Mouse (Mus musculus): ENCODE results near the gene Irx5. TPM values are rescaled to one million over a fixed set of nuclear protein-coding genes. Genes with fewer than 3 reads are reported as not detected.

The Irx5 gene
- polyA plus RNA-seq, 1 experiment from 2014 or later = 16.0 TPM

DNA sequence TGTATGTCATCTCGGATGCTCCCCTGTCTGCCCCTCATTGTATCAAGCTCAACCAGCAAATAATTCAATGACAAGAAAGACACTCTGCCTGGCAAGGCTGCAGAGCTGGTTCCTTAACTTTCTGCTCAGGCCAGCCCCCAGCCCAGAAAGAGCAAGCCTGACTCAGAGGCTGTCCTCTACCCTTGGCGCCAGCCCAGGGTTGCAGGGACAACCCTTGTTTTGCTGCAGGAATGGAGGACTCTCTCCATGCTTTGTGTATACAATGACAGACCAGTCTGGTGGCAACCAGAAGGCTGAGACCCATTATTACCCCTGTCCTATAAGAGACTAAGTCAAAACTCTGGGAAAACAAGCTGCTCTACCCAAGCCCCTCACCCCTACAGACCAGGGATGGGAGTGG lies 46.8 kb downstream of the Irx5 start:
- Histone ChIP-seq H3K27ac (replicated peaks) (no peak overlapping the region), H3K9ac (no peak overlapping the region), H3K36me3 (no peaks in the 10 kb centered on the region), H3K27me3 (no peaks in the 10 kb centered on the region), H3K4me3 (no peak overlapping the region), H3K4me2 (no peak overlapping the region), H3K4me1 (replicated peaks) (0 out of 2 replicates have a peak, but pooled peaks cover 3% of the 10 kb centered on the region), H3K9me3 (no peaks in the 10 kb centered on the region)
- 67% methylated on average over 2 of the region's 2 CpGs for WGBS
- no peak for ATAC-seq (ENCODE audit: low FRiP score, low read depth)

DNA sequence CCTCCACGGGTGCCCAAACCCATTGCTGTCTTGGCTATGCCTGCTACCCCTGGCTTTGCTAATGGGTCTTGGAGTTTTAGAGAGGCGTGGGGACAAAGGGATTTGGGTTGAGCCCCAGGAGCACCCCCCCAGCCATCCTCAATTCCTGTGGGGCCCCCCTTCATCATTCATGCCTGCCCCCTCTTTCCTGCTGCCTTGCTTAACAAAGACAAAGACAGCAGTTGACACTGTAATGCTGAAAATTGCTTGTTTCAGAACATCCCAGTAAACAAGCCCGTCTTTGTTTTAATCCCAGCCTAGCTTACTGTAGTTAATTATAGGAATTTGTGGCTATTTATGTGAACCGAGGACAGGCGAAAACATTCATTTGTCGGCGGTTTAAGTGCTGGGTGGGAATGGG lies 50.7 kb downstream of the Irx5 start:
- Histone ChIP-seq H3K36me3 (no peaks in the 10 kb centered on the region), H3K9ac (no peak overlapping the region), H3K27ac (replicated peaks) (no peak overlapping the region), H3K9me3 (no peaks in the 10 kb centered on the region), H3K27me3 (no peaks in the 10 kb centered on the region), H3K4me1 (replicated peaks) (0 out of 2 replicates have a peak, but pooled peaks cover 3% of the 10 kb centered on the region), H3K4me2 (no peak overlapping the region), H3K4me3 (no peak overlapping the region)
- 55% methylated on average over 7 of the region's 7 CpGs for WGBS
- ATAC-seq (ENCODE audit: low FRiP score, low read depth) = no peak

DNA sequence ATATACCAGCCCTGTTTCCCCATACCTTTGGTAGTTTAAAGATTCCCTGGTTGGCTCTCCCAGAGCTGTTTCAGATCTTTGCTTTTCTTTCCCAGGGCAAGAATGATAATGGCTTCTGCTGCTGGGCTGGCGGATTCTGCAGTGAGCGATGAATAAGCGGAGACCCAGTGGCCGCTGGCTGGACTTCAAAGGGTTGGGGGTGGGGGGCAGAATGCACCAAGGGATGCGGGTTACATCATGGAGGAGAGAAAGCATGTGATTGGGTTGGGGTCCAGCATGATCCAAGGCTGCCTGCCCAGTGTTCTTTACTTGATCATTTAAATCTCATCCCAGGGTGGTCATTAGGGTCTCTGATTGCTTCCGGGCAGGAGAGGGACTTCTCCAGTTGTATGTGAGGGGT lies 56.2 kb downstream of the Irx5 start:
- 57% methylated on average over 6 of the region's 6 CpGs for WGBS
- Histone ChIP-seq H3K9ac (no peak overlapping the region), H3K4me2 (no peak overlapping the region), H3K36me3 (no peaks in the 10 kb centered on the region), H3K4me3 (no peak overlapping the region), H3K9me3 (no peaks in the 10 kb centered on the region), H3K27ac (replicated peaks) (no peak overlapping the region), H3K27me3 (no peaks in the 10 kb centered on the region), H3K4me1 (replicated peaks) (no peaks in the 10 kb centered on the region)
- no peak for ATAC-seq (ENCODE audit: low FRiP score, low read depth)

DNA sequence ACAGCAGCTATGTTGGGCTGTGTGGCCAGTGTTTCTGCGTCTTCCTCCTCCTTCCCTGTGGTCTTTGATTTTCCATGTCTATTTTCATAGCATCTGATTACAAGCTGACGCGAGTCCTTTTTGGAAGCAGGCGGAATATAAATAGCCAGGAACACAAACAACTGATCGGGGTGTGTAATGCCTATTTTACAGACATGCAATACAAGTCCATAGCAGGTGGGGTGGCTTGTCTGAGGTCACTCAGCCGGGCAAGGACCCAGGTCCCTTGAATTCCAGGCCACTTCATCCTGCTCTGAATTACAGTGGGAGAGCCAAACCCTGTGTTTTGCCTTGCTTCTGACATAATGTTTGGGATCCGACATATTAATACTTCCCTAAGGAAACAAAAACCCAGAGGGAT lies 63.2 kb downstream of the Irx5 start:
- H3K27me3 ChIP-seq = no peaks in the 10 kb centered on the region
- no peak for ATAC-seq (ENCODE audit: low FRiP score, low read depth)
- no peaks in the 10 kb centered on the region for H3K36me3 ChIP-seq
- H3K4me3 ChIP-seq = no peak overlapping the region
- H3K9me3 ChIP-seq = no peaks in the 10 kb centered on the region
- H3K9ac ChIP-seq = no peak overlapping the region
- 70% methylated on average over 7 of the region's 7 CpGs for WGBS
- no peaks in the 10 kb centered on the region for H3K4me1 ChIP-seq (replicated peaks)
- no peak overlapping the region for H3K4me2 ChIP-seq
- no peak overlapping the region for H3K27ac ChIP-seq (replicated peaks)
